Mouse (Mus musculus): ENCODE measurements around the gene Prpf40b. TPM values are rescaled to one million over a fixed set of nuclear protein-coding genes. Genes with fewer than 3 reads are reported as not detected.
"Not testable (repeated sequence)": the region's sequence is repeated elsewhere in the genome, so short reads cannot be mapped to it uniquely, and the experiment has no call there.

Gene Prpf40b
- polyA plus RNA-seq (2014; fragmentation: Nextera tagmentation; extraction: Ambion mirVana): 96.9 and 113 TPM in 2 replicates

DNA sequence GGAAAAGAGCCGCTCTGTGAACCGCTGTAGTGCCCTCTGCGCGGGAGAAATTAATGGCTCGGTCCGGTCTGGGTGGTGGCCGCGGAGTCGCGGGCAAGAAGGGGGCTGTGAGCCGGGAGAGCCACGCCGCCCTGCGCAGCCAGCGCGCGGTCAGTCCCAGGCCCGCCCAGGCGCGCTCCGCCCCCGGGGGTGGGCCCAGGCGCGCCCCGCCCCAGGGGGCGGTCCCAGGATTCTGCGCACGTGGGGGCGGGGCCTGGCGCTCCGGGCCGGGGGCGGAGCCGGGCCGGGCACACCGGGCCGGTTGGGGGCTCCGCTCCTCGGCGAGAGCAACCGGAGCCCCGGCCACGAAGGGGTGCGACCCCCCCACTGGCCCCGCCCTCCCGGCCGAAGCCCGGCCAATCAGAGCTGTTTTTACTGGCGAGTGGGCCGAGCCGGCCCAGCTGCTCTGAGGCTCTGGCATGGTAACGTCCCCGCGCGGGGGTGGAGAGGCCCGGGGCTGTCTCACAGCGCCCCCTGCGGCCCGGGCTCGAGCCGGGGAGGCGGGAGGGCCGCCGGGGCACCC, at the start of gene Prpf40b:
Gene Prpf40b, plus strand, starts transcription at position 275 of the 562 bp plus-strand sequence.
- Histone ChIP-seq H3K4me2 (ENCODE audit: low read depth, low read length) (peak within 1 kb of the TSS; percentile 40), H3K4me1 (ENCODE audit: control insufficient read depth, insufficient read depth, low read length) (peaks cover 11% of the 10 kb centered on the region; the same call in 1 of the 2 replicates), H3K4me3 (ENCODE audit: low read depth, low read length) (peak within 1 kb of the TSS; percentile 67), H3K27me3 (ENCODE audit: control insufficient read depth, insufficient read depth, low read length) (no peaks in the 10 kb centered on the region), H3K9me3 (ENCODE audit: control insufficient read depth, low read length) (no peaks in the 10 kb centered on the region), H3K27ac (ENCODE audit: low read depth, low read length) (peak within 1 kb of the TSS; percentile 84), H3K36me3 (ENCODE audit: control insufficient read depth, insufficient read depth, low read length) (no peaks in the 10 kb centered on the region), H3K9ac (replicated peaks; ENCODE audit: low read depth, low read length) (peak within 1 kb of the TSS; percentile 74)
- ATAC-seq (ENCODE audit: low read depth): peak; percentile 94
- WGBS: under 1% methylated on average over 55 of the region's 64 CpGs

DNA sequence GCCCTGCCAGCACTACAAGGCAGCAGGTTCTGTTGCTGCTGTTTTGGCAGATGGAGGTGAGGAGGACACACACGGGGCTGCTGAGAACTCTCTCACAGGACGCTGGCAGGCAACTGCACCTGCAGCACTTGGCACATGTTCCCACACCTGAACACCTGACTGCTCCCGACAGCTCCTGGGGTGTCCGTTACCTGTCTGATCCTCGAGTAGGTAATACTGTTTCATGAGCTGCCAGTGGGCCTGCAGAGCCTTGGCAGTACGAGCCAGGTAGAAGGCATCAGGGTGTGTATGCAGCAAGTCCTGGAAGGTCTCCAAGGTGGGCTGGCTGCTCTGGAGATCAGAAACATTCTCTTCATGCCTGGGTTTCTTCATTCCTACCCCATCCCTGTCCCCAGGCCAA, 48.2 kb upstream of the Prpf40b start:
- 89% methylated on average over 6 of the region's 6 CpGs for WGBS
- H3K27ac ChIP-seq (ENCODE audit: low read depth, low read length): not testable (repeated sequence)

DNA sequence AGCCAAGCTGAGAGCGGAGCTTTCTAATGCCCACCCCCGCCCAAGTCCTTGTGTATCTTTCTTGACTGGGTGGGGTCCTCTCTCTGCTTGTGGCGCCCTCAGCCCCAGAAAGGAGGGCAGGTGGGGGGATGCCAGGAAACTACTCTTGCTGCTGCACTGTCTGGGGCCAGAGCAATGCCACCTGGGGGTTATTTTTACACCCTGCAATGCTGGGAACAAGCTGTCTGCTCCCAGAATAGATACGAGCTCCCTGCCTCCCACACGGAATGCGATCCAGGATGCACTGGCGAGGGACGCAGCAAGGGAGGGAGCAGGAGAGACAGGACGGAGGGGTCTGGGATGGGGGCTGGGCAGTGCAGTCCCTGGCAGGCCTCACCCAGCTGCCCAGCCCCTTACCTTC, 45.9 kb upstream of the Prpf40b start:
- H3K36me3 ChIP-seq (ENCODE audit: control insufficient read depth, insufficient read depth, low read length): peaks cover 32% of the 10 kb centered on the region
- 84% methylated on average over 9 of the region's 9 CpGs for WGBS
- H3K9ac ChIP-seq (replicated peaks; ENCODE audit: low read depth, low read length): no peak overlapping the region
- H3K4me3 ChIP-seq (ENCODE audit: low read depth, low read length): no peak overlapping the region
- H3K9me3 ChIP-seq (ENCODE audit: control insufficient read depth, low read length): no peaks in the 10 kb centered on the region
- H3K27ac ChIP-seq (ENCODE audit: low read depth, low read length): no peak overlapping the region
- H3K4me1 ChIP-seq (ENCODE audit: control insufficient read depth, insufficient read depth, low read length): peaks cover 4% of the 10 kb centered on the region; the same call in 1 of the 2 replicates
- no peaks in the 10 kb centered on the region for H3K27me3 ChIP-seq (ENCODE audit: control insufficient read depth, insufficient read depth, low read length)
- H3K4me2 ChIP-seq (ENCODE audit: low read depth, low read length): no peak overlapping the region
- no peak for ATAC-seq (ENCODE audit: low read depth)

More for the DNA sequence above, 48.2 kb upstream of the Prpf40b start:
- not testable (repeated sequence) for ATAC-seq (ENCODE audit: low read depth); H3K27me3 ChIP-seq (ENCODE audit: control insufficient read depth, insufficient read depth, low read length); H3K9ac ChIP-seq (replicated peaks; ENCODE audit: low read depth, low read length); H3K4me2 ChIP-seq (ENCODE audit: low read depth, low read length); H3K4me1 ChIP-seq (ENCODE audit: control insufficient read depth, insufficient read depth, low read length); H3K9me3 ChIP-seq (ENCODE audit: control insufficient read depth, low read length); H3K4me3 ChIP-seq (ENCODE audit: low read depth, low read length)
- peaks cover 45% of the 10 kb centered on the region for H3K36me3 ChIP-seq (ENCODE audit: control insufficient read depth, insufficient read depth, low read length)

DNA sequence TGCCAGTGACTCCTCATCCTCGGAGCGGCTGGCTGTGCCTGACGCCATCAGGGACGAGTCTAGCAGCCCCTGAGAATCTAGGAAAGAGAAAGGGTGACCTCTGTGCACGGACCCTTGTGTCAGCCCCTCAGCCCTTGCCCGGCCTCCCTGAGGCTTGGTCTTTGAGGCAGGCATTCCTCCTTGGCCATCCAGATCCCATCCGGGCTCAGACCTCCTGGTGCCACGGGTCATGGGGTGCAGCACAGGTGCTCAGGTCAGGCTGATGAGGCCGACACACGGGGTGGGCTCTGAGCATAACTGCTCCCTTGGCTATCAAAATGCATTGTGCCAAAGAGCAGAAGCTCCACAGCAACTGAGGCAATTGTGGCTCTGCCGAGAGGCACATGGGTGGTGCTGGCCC, 44.9 kb upstream of the Prpf40b start:
- Histone ChIP-seq H3K4me2 (ENCODE audit: low read depth, low read length) (no peak overlapping the region), H3K27ac (ENCODE audit: low read depth, low read length) (no peak overlapping the region), H3K4me1 (ENCODE audit: control insufficient read depth, insufficient read depth, low read length) (peaks cover 4% of the 10 kb centered on the region; the same call in 1 of the 2 replicates), H3K36me3 (ENCODE audit: control insufficient read depth, insufficient read depth, low read length) (peaks cover 23% of the 10 kb centered on the region), H3K9ac (replicated peaks; ENCODE audit: low read depth, low read length) (no peak overlapping the region), H3K27me3 (ENCODE audit: control insufficient read depth, insufficient read depth, low read length) (no peaks in the 10 kb centered on the region), H3K9me3 (ENCODE audit: control insufficient read depth, low read length) (no peaks in the 10 kb centered on the region), H3K4me3 (ENCODE audit: low read depth, low read length) (no peak overlapping the region)
- ATAC-seq (ENCODE audit: low read depth): no peak
- WGBS: 94% methylated on average over 11 of the region's 11 CpGs

DNA sequence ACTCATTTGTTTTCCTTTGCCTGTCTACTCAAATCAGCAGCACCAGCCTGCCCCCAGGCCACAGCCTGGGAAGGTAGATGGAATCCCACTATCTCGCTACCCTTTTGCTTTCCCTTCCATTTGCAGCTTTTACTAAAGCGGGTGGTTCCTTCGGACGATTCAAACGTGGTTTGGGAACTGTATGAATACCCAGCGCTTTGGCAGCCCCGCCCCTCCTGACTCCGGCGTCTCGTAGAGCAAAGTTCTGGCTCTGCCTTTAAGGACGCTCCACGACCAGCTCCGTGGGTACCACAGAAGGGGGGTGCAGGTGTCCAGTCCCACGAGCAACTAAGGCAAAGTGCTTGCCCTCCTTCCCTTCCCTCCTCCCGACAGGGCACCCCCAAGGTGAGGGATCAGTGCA, 43.8 kb upstream of the Prpf40b start:
- peak overlapping the region; percentile 37; the same call in 1 of the 2 replicates for H3K9ac ChIP-seq (replicated peaks; ENCODE audit: low read depth, low read length)
- peak overlapping the region; percentile 60 for H3K4me2 ChIP-seq (ENCODE audit: low read depth, low read length)
- peak overlapping the region; percentile 48 for H3K4me3 ChIP-seq (ENCODE audit: low read depth, low read length)
- not testable (repeated sequence) for H3K27ac ChIP-seq (ENCODE audit: low read depth, low read length); H3K27me3 ChIP-seq (ENCODE audit: control insufficient read depth, insufficient read depth, low read length); ATAC-seq (ENCODE audit: low read depth); H3K4me1 ChIP-seq (ENCODE audit: control insufficient read depth, insufficient read depth, low read length); H3K9me3 ChIP-seq (ENCODE audit: control insufficient read depth, low read length)
- 1% methylated on average over 13 of the region's 15 CpGs for WGBS
- H3K36me3 ChIP-seq (ENCODE audit: control insufficient read depth, insufficient read depth, low read length): peaks cover 20% of the 10 kb centered on the region

DNA sequence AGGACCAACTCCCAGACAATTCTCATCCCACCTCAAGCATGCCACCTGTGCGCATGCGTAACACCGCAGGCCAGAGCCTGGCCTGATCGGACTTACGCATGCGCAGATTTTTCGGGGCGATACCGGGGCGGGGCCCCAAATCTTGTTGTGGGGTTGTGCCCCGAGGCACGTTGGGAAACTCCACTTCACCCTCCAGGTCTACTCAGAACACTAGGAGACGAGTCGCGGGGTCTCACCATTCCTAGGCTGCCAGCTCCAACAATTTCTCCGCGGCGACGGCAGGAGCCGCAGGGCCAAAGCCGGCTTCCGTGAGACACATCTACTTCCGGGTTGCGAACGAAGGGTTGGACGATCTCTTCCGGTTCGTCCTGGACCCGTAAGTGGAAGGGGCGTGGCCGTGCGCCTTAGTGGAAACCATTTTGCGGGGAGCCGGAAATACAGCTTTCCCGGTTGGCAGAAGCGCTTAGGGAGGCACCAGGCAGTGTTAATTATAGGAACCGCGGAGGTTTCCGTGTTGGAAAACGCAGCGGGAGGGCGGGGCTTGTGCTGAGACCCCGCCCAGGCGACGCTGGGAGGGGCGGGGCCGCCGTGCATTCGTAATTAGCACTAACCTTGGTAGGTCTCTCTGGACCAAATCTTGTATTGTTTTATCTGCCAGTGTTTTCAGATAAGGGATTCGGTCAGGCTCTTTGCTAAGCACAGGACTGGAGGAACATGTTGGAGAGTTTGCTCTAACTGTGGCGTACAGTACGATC, 43.1 kb upstream of the Prpf40b start, which contains the start of gene Mcrs1:
Gene Mcrs1, minus strand, starts transcription at position 336 of the 755 bp plus-strand sequence.
- Histone ChIP-seq H3K9me3 (ENCODE audit: control insufficient read depth, low read length) (no peaks in the 10 kb centered on the region), H3K27ac (ENCODE audit: low read depth, low read length) (peak within 1 kb of the TSS; percentile 85), H3K36me3 (ENCODE audit: control insufficient read depth, insufficient read depth, low read length) (peaks cover 15% of the 10 kb centered on the region; the same call in 1 of the 2 replicates), H3K4me2 (ENCODE audit: low read depth, low read length) (peak within 1 kb of the TSS; percentile 60), H3K4me3 (ENCODE audit: low read depth, low read length) (peak within 1 kb of the TSS; percentile 48), H3K4me1 (ENCODE audit: control insufficient read depth, insufficient read depth, low read length) (peaks cover 4% of the 10 kb centered on the region; the same call in 1 of the 2 replicates), H3K9ac (replicated peaks; ENCODE audit: low read depth, low read length) (peak within 1 kb of the TSS; percentile 59), H3K27me3 (ENCODE audit: control insufficient read depth, insufficient read depth, low read length) (no peaks in the 10 kb centered on the region)
- WGBS: 1% methylated on average over 52 of the region's 52 CpGs
- peak; percentile 94 for ATAC-seq (ENCODE audit: low read depth)

DNA sequence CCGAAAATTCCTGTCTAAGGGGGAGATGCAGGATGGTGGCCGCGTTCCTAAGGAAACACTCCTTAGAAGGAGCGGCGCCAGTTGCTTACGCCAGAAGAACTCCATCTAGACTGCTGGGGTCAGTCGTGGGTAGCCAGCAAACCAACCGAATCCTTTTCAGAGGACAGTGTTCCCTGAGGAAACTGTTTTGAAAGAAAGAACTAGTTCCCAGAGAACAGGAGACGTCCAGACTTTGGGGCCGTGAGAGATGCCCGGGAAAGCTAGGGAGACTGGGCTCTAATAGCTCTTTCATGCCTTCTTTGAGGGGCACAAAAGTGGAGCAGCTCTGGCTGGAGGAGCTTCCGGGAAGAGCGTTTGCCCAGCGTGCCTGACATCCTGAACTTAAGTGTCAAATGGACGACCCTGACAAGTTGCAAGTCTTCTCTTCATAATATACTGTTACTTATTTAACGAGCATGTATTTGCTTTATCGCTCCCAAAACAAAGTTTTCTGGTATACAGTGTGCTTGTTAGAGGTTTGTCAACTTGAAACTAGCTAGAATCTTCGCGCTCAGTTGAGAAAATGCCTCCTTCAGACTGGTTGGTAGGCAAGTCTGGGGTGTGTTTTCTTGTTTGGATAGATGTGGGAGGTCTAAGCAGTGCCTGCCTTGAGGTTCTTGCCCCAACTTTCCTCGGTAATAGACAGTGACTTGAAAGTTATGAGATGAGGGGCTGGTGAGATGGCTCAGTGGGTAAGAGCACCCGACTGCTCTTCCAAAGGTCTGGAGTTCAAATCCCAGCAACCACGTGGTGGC, 42.3 kb upstream of the Prpf40b start:
- H3K9me3 ChIP-seq (ENCODE audit: control insufficient read depth, low read length): no peaks in the 10 kb centered on the region
- H3K4me3 ChIP-seq (ENCODE audit: low read depth, low read length): peak overlapping the region; percentile 48
- peak; percentile 36; the same call in 1 of the 2 replicates for ATAC-seq (ENCODE audit: low read depth)
- H3K36me3 ChIP-seq (ENCODE audit: control insufficient read depth, insufficient read depth, low read length): 0 out of 2 replicates have a peak, but pooled peaks cover 9% of the 10 kb centered on the region
- no peaks in the 10 kb centered on the region for H3K27me3 ChIP-seq (ENCODE audit: control insufficient read depth, insufficient read depth, low read length)
- peak overlapping the region; percentile 60 for H3K4me2 ChIP-seq (ENCODE audit: low read depth, low read length)
- WGBS: 4% methylated on average over 22 of the region's 22 CpGs
- H3K9ac ChIP-seq (replicated peaks; ENCODE audit: low read depth, low read length): peak overlapping the region; percentile 59
- peaks cover 4% of the 10 kb centered on the region; the same call in 1 of the 2 replicates for H3K4me1 ChIP-seq (ENCODE audit: control insufficient read depth, insufficient read depth, low read length)
- peak overlapping the region; percentile 85 for H3K27ac ChIP-seq (ENCODE audit: low read depth, low read length)

DNA sequence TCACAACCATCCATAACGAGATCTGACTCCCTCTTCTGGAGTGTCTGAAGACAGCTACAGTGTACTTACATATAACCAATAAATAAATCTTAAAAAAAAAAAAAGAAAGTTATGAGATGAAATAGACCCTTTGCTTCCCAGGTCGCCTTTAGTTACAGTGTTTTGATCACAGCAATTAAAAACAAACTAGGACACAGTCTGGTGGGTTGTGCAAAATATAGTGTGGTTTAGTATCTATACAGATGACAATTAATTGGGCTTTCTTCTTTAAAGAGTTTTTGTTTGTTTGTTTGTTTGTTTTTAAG, 41.8 kb upstream of the Prpf40b start:
- H3K36me3 ChIP-seq (ENCODE audit: control insufficient read depth, insufficient read depth, low read length); H3K9ac ChIP-seq (replicated peaks; ENCODE audit: low read depth, low read length); ATAC-seq (ENCODE audit: low read depth); H3K27ac ChIP-seq (ENCODE audit: low read depth, low read length); H3K4me1 ChIP-seq (ENCODE audit: control insufficient read depth, insufficient read depth, low read length); H3K27me3 ChIP-seq (ENCODE audit: control insufficient read depth, insufficient read depth, low read length); H3K4me3 ChIP-seq (ENCODE audit: low read depth, low read length); H3K9me3 ChIP-seq (ENCODE audit: control insufficient read depth, low read length): not testable (repeated sequence)
- 39% methylated on average over 2 of the region's 2 CpGs for WGBS
- H3K4me2 ChIP-seq (ENCODE audit: low read depth, low read length): peak overlapping the region; percentile 60; the same call in 1 of the 2 replicates

All from neural tube, embryonic 14.5 days (tissue).